Mouse (Mus musculus): ENCODE measurements around the gene Med12l.

DNA sequence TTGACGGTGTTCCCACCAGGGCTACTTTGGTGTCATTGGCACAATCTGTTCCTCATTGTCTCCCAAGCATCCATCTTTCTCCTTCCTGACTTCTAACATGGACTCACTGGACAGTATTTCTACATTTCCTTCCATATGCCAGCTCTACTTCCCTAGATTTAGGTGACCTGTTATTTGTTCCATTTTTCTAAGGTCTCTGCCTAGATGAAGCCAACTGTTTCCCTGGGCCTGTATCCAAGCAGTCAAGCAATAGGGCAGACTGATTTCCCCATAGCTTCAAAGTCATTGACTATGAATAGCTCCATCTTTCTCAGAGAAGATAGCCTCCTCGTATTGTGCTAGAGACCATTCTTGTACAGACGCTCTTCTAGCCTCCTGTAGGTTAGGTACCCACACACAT is 12.0 kb upstream of the Med12l start:
- TF ChIP-seq POLR2A (IDR thresholded peaks at IDR 0.05; ENCODE audit: insufficient read depth, low read length) (no peak), EP300 (IDR thresholded peaks at IDR 0.05; ENCODE audit: insufficient read depth, low read depth, low read length) (no peak)
